Mouse (Mus musculus) ES-Bruce4 (cell line): ENCODE measurements around the gene Baiap2. TPM values are rescaled to one million over a fixed set of nuclear protein-coding genes. Genes with fewer than 3 reads are reported as not detected.

ENCODE experiments used
- H3K27ac ChIP-seq: 2 replicates; pipeline ENCODE4 v1.5.1; 2012; ENCODE audit warnings: low read length, inconsistent platforms; ENCODE audit not compliant: insufficient read depth
- H3K27me3 ChIP-seq: 2 replicates; pipeline ENCODE4 v1.6.1; 2012; ENCODE audit warnings: mild to moderate bottlenecking, low read length, inconsistent platforms; ENCODE audit not compliant: control insufficient read depth, poor library complexity, insufficient read depth, severe bottlenecking
- H3K36me3 ChIP-seq: 2 replicates; pipeline ENCODE4 v1.6.1; 2012; ENCODE audit warnings: inconsistent platforms, mild to moderate bottlenecking, low read length, moderate library complexity; ENCODE audit not compliant: control insufficient read depth, poor library complexity, insufficient read depth, severe bottlenecking
- H3K4me1 ChIP-seq: one replicate; pipeline ENCODE4 v1.8.1; 2011; ENCODE audit warnings: low read length; ENCODE audit not compliant: control insufficient read depth, insufficient read depth
- H3K4me3 ChIP-seq: 2 replicates; pipeline ENCODE4 v1.5.1; 2011; ENCODE audit warnings: low read depth, mild to moderate bottlenecking, low read length
- H3K9ac ChIP-seq: 2 replicates; pipeline ENCODE4 v1.6.1; 2012; ENCODE audit warnings: low read depth, mild to moderate bottlenecking, inconsistent platforms; ENCODE audit not compliant: poor library complexity, severe bottlenecking
- H3K9me3 ChIP-seq: replicated peaks from 2 replicates; pipeline ENCODE4 v1.6.1; 2012; ENCODE audit warnings: mild to moderate bottlenecking, low read length, inconsistent platforms; ENCODE audit not compliant: control insufficient read depth, poor library complexity, insufficient read depth, severe bottlenecking
- CTCF ChIP-seq: IDR thresholded peaks from one replicate; pipeline ENCODE4 v1.8.1; 2011; ENCODE audit warnings: low read depth, low read length
- EP300 ChIP-seq: IDR thresholded peaks from 2 replicates; pipeline ENCODE4 v1.6.1; 2011; ENCODE audit warnings: low read depth, low read length; ENCODE audit not compliant: insufficient read depth
- POLR2A ChIP-seq: IDR thresholded peaks from one replicate; pipeline ENCODE4 v1.8.1; 2011; ENCODE audit warnings: low read length; ENCODE audit not compliant: insufficient read depth
- polyA plus RNA-seq: library from polyadenylated mRNA; stranded (reverse); fragments of >200 nt; gene quantifications from 2 replicates; pipeline ENCODE4 v1.2.4, GENCODE M21; 2011; ENCODE audit warnings: low read depth; ENCODE audit not compliant: missing spikeins, insufficient read depth, insufficient read length

Baiap2 gene
- polyA plus RNA-seq, 1 experiment: 15.6 TPM

DNA sequence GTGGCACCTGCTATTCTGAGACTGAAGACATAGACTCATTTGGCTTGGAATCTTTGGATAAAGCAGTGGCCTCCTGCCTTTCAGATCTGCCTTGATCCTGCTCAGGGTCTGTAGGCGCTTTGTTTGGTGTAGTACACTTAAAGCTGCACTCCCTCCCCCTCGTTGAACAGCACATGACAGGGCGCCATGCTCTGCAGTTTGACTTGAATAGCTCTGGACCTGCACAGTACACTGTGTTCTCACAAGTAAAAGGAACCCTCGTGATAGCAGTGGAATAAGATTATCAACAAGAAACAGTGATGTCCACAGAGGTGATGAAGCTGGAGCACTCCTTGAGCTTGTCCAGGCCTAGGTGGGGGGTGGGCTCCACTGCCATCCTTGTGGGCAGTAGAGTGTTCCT is 17.2 kb downstream of the Baiap2 start:
- Histone ChIP-seq H3K27ac (no peak overlapping the region), H3K9ac (no peak overlapping the region)
- TF ChIP-seq POLR2A (no peak), CTCF (no peak), EP300 (no peak)

DNA sequence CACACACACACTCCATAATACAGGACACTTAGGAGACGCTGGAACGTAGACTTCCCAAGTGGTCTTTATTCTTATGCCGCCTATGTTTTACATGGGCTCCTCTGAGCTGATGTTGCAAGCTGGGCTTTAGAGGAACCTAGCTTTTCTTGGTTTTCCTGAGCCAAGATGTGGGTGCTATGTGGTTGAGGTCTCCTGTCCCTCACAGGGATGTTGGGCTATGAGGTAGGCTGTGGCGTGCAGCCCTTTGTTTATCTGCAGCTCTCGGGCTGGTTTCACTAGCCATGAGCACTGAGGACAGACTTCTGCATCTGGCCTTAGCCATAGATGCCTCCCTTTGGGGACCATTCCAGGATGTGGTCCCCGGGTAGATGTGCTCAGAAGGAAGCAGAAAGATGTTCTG is 18.1 kb downstream of the Baiap2 start:
- TF ChIP-seq EP300 (no peak), CTCF (no peak), POLR2A (no peak)
- Histone ChIP-seq H3K36me3 (no peaks in the 10 kb centered on the region), H3K27ac (no peak overlapping the region), H3K4me3 (no peak overlapping the region), H3K4me1 (peaks cover under 1% of the 10 kb centered on the region), H3K27me3 (no peaks in the 10 kb centered on the region), H3K9ac (no peak overlapping the region), H3K9me3 (no peaks in the 10 kb centered on the region)

More for the DNA sequence above, 17.2 kb downstream of the Baiap2 start:
- no peaks in the 10 kb centered on the region for H3K36me3 ChIP-seq
- H3K4me3 ChIP-seq: no peak overlapping the region
- no peaks in the 10 kb centered on the region for H3K9me3 ChIP-seq
- peaks cover 2% of the 10 kb centered on the region for H3K4me1 ChIP-seq
- H3K27me3 ChIP-seq: no peaks in the 10 kb centered on the region

DNA sequence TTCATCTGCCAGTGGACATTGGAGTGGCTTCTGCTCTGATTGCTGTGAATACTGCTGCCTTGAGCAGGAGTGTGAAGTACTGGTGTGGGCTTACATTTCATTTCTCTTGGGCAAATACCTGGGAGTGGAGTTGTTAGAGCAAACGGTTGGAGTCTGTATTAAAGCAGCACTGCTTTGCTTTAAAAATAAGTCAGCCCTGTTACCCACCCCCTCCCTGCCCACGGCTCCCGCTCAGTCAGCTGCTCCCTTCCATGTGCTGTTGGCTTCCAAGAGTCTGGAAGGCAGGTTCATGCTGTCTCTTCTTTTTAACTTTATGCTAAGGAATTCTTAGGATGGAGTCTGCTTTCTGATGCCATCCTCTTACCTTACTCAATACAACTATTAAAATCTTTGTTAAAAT is 18.9 kb downstream of the Baiap2 start:
- Histone ChIP-seq H3K27ac (no peak overlapping the region), H3K9ac (no peak overlapping the region), H3K4me3 (no peak overlapping the region), H3K4me1 (no peaks in the 10 kb centered on the region), H3K9me3 (no peaks in the 10 kb centered on the region), H3K27me3 (no peaks in the 10 kb centered on the region), H3K36me3 (no peaks in the 10 kb centered on the region)
- no peak for TF ChIP-seq EP300
- TF ChIP-seq CTCF: no peak
- TF ChIP-seq POLR2A: no peak

GRCm38 (mm10) chr11:119965053-119965452 is 22.5 kb downstream of the Baiap2 start:
- Histone ChIP-seq H3K27ac (no peak overlapping the region), H3K27me3 (no peaks in the 10 kb centered on the region)

DNA sequence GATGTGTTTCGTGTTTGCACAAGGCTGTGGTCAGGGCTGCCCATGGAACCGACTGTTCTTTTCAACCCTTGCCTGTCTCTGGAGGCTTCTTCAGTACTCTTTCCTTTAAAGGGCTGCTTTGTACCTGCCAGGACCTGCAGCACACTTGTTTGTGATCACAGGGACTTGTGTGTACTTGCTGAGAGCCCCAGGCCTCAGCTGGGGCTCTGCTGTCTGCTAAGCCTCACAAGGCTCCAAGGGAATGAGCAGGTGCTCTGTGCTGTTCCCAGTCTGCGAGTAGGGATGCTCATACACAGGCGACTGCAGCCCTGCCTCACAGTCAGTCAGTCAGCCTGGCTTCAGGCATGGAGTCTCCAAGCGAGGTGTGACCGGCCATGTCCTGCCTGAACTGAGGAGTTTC is 23.7 kb downstream of the Baiap2 start:
- Histone ChIP-seq H3K4me1 (no peaks in the 10 kb centered on the region), H3K9ac (no peak overlapping the region), H3K4me3 (no peak overlapping the region), H3K36me3 (no peaks in the 10 kb centered on the region; the same call in 1 of the 2 replicates), H3K9me3 (no peaks in the 10 kb centered on the region), H3K27me3 (no peaks in the 10 kb centered on the region), H3K27ac (no peak overlapping the region)
- TF ChIP-seq POLR2A (no peak), EP300 (no peak)

More at GRCm38 (mm10) chr11:119965053-119965452, 22.5 kb downstream of the Baiap2 start:
- no peaks in the 10 kb centered on the region for H3K9me3 ChIP-seq
- no peaks in the 10 kb centered on the region for H3K4me1 ChIP-seq
- H3K36me3 ChIP-seq: no peaks in the 10 kb centered on the region; the same call in 1 of the 2 replicates
- TF ChIP-seq CTCF: no peak
- no peak for TF ChIP-seq EP300
- TF ChIP-seq POLR2A: no peak
- H3K4me3 ChIP-seq: no peak overlapping the region
- H3K9ac ChIP-seq: no peak overlapping the region

DNA sequence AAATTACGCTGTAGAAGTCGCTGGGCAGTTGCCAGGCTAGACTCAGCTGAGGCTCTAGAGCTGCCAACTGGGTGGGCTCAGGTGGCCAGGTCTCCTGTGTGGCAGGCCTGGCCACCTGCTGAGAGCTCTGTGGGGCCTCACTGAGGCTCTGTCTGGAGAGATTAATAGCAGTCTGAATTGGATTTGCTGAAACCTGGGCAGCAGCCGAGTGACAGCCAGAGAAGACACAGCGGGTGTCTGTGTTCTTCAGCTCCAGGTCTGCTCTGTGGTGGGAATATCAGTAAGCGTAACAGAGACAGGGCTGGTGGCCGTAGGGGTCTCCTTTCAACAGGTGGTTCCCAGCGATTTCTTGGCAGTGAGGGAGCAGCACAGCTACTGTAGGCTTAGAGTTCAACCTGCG is 24.8 kb downstream of the Baiap2 start:
- no peaks in the 10 kb centered on the region; the same call in 1 of the 2 replicates for H3K36me3 ChIP-seq
- H3K4me3 ChIP-seq: no peak overlapping the region
- no peaks in the 10 kb centered on the region for H3K27me3 ChIP-seq
- no peak overlapping the region for H3K9ac ChIP-seq
- H3K4me1 ChIP-seq: no peaks in the 10 kb centered on the region
- no peak overlapping the region for H3K27ac ChIP-seq
- no peak for TF ChIP-seq POLR2A
- no peak for TF ChIP-seq EP300
- no peak for TF ChIP-seq CTCF
- no peaks in the 10 kb centered on the region for H3K9me3 ChIP-seq
